Mouse (Mus musculus) stomach, embryonic 14.5 days (tissue): Measurements from ENCODE around the gene Kcp. TPM values are rescaled to one million over a fixed set of nuclear protein-coding genes. Genes with fewer than 3 reads are reported as not detected.

Experiments used
- ATAC-seq: fragments of 200-750 bp; cut with Nextera tagmentation; 2 replicates; pipeline ENCODE4 v1.8.0; 2017; ENCODE audit warnings: low read depth, moderate TSS enrichment; ENCODE audit not compliant: insufficient number of reproducible peaks, insufficient read depth, low FRiP score
- H3K27ac ChIP-seq: fragments of 300-500 bp; sonication (generic); 2 replicates; pipeline ENCODE4 v1.5.1; 2014; ENCODE audit warnings: mild to moderate bottlenecking, low read length, moderate library complexity, mixed read lengths
- H3K27me3 ChIP-seq: fragments of 300-500 bp; sonication (generic); 2 replicates; pipeline ENCODE4 v1.6.1; 2014; ENCODE audit warnings: low read length, control low read depth, mixed read lengths; ENCODE audit not compliant: control insufficient read depth, insufficient read depth
- H3K36me3 ChIP-seq: fragments of 300-500 bp; sonication (generic); 2 replicates; pipeline ENCODE4 v1.6.1; 2014; ENCODE audit warnings: mild to moderate bottlenecking, control low read depth, low read length, moderate library complexity, mixed read lengths; ENCODE audit not compliant: control insufficient read depth, insufficient read depth
- H3K4me1 ChIP-seq: fragments of 300-500 bp; sonication (generic); 2 replicates; pipeline ENCODE4 v1.6.1; 2014; ENCODE audit warnings: low read length, control low read depth, mixed read lengths; ENCODE audit not compliant: control insufficient read depth, insufficient read depth
- H3K4me2 ChIP-seq: fragments of 300-500 bp; sonication (generic); replicated peaks from 2 replicates; pipeline ENCODE4 v1.6.1; 2014; ENCODE audit warnings: low read depth, low read length, control low read depth
- H3K4me3 ChIP-seq: fragments of 300-500 bp; sonication (generic); 2 replicates; pipeline ENCODE4 v1.5.1; 2014; ENCODE audit warnings: low read depth, low read length, control low read depth
- H3K9ac ChIP-seq: fragments of 300-500 bp; sonication (generic); replicated peaks from 2 replicates; pipeline ENCODE4 v1.6.1; 2014; ENCODE audit warnings: low read depth, mild to moderate bottlenecking, control low read depth, low read length, moderate library complexity, mixed read lengths
- H3K9me3 ChIP-seq: fragments of 300-500 bp; sonication (generic); 2 replicates; pipeline ENCODE4 v1.6.1; 2016; ENCODE audit warnings: low read depth, low read length, control low read depth; ENCODE audit not compliant: control insufficient read depth
- WGBS: fragments of 180-500 bp; shearing (Covaris S2); extraction: QIAGEN DNeasy Blood & Tissue Kit; methylation state at CpG from one replicate; pipeline ENCODE4 v1.1.7; 2014; 5-methylcytosine and 5-hydroxymethylcytosine counted together
- polyA plus RNA-seq: library from polyadenylated mRNA; unstranded; fragments of >200 nt; fragmentation: Nextera tagmentation; extraction: Ambion mirVana; gene quantifications from 2 replicates; pipeline ENCODE4 v1.2.1, GENCODE M21; 2014

Kcp gene
- polyA plus RNA-seq, 1 experiment from 2014 or later = 30.4 TPM

DNA sequence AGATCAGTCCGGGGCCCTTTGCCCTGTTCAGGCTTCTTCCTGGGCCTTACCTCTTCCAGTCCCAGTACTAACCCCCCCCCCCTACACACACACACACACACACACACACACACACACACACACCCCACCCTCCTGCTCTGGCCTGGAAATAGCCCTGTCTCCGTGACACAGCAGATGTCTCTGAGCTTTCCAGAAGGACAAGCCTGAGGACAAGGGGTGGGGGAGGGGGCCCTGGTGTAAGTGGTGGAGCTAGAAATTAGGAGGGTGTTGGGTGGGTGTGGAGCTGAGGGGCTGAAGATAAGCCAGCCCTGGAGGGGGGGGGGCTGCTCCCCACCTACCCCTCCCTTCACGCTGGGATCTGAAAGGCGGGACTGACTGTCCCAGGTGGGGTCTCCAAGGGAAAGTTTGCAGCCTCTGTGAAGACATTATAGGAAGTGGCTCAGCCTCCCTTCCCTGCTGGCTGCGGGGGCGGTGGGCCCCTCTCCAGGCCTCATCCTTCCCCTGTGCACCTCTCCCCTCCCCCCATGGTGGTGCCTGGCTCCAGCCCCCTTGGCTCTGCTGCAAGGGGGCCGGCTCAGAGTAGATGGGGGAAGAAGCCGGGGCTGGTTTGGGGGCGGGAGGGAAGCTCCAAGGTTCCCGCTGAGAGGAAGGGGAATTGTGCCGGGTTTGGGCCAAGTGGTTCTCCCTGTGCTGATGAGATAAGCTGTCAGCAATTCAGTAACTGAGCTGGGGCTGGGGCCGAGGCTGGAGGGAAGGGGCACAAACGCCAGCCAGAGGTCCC lies 72.7 kb downstream of the Kcp start:
- peak overlapping the region; percentile 73 for H3K4me3 ChIP-seq
- H3K9me3 ChIP-seq = no peaks in the 10 kb centered on the region
- peak overlapping the region; percentile 40; the same call in 1 of the 2 replicates for H3K9ac ChIP-seq
- 4% methylated on average over 13 of the region's 13 CpGs for WGBS
- peaks cover 18% of the 10 kb centered on the region; the same call in 1 of the 2 replicates for H3K4me1 ChIP-seq
- H3K27me3 ChIP-seq = peaks cover 3% of the 10 kb centered on the region; the same call in 1 of the 2 replicates
- ATAC-seq = peak; percentile 73
- H3K36me3 ChIP-seq = peaks cover 14% of the 10 kb centered on the region
- H3K27ac ChIP-seq = peak overlapping the region; percentile 95
- peak overlapping the region; percentile 75 for H3K4me2 ChIP-seq

DNA sequence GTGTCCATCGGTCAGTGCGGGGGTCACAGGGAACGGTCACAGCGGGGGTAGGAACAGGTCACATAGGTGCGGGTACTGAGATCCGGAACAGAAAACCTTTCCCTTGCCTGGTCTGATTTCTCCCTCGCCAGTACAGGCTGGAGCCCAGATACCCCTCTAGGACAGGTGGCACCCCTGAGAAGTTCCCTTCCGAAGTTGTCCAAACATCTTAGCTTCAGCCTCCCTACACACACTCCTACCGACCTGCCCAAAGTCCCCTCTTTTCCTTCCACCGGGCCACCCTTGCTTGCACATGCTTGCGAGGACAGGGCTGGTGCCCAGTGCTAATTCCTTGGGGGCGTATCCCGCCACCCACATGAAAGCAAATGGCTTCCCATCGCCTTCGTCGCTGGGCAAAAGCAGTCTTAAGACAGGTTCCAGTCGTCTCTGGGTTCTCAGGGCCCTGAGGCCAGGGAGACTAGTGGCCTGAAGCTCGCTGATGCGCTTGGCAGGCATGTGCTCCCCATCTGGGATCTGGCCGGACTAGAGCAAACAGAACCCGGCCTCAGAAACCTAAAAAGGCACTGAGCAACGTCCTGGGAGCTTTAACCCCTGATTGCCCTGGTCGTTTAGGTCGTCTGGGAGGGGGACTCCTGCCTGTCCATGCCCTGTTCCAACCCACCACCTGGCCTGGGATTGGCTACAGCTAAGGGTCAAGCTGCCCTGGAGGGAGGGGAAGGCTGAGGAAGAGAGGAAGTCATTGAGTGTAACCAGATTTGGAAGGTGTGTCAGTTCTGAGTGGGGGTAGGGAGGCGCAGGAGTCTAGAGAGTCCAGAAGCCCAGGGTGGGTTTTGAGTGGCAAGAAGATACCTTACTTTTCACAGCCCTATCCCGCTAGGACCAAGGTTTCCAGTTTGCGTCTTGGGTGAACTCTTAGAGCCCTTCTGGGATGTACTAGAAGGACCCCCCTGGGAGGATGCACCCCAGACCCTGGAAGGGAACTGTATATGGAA lies 73.7 kb downstream of the Kcp start:
- no peak for ATAC-seq
- peaks cover 18% of the 10 kb centered on the region; the same call in 1 of the 2 replicates for H3K4me1 ChIP-seq
- peaks cover 3% of the 10 kb centered on the region; the same call in 1 of the 2 replicates for H3K27me3 ChIP-seq
- H3K27ac ChIP-seq = peak overlapping the region; percentile 95
- H3K4me2 ChIP-seq = peak overlapping the region; percentile 75
- 4% methylated on average over 27 of the region's 27 CpGs for WGBS
- peak overlapping the region; percentile 71 for H3K9ac ChIP-seq
- H3K4me3 ChIP-seq = peak overlapping the region; percentile 73
- no peaks in the 10 kb centered on the region for H3K9me3 ChIP-seq
- H3K36me3 ChIP-seq = peaks cover 7% of the 10 kb centered on the region; the same call in 1 of the 2 replicates

DNA sequence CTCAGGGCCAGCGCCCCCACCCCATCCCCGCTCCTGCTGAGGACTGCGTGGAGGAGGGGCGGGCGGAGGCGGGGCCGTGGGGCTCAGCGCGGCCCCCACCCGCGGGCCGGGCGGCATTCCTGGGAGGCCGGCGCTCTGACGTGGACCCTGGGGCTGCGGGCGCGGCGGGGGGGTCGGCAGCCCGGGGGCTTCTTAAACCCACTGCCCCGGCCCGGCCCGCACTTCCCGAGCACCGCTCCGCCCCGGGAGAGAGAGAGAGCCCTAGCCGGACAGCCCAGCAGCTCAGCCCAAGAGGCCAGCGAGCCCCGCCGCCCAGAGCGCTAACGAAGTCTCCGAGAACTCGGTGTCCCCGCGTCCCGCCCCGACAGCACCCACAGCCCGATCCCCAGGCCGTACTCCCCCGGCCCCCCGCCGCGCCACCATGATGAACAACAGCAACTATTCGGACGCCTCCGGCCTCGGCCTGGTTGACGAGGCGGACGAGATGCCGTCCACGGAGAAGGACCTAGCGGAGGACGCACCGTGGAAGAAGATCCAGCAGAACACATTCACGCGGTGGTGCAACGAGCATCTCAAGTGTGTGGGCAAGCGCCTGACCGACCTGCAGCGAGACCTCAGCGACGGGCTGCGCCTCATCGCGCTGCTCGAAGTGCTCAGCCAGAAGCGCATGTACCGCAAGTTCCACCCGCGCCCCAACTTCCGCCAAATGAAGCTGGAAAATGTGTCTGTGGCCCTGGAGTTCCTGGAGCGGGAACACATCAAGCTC lies 74.5 kb downstream of the Kcp start, which contains the start of gene Flnc:
Gene Flnc (plus strand): TSS at position 219 of the 766 bp plus-strand sequence.
- 1% methylated on average over 69 of the region's 77 CpGs for WGBS
- no peaks in the 10 kb centered on the region for H3K9me3 ChIP-seq
- H3K9ac ChIP-seq = peak within 1 kb of the TSS; percentile 71
- peak within 1 kb of the TSS; percentile 75 for H3K4me2 ChIP-seq
- H3K4me3 ChIP-seq = peak within 1 kb of the TSS; percentile 73
- peak within 1 kb of the TSS; percentile 95 for H3K27ac ChIP-seq
- peaks cover 18% of the 10 kb centered on the region; the same call in 1 of the 2 replicates for H3K4me1 ChIP-seq
- H3K27me3 ChIP-seq = peaks cover 3% of the 10 kb centered on the region; the same call in 1 of the 2 replicates
- no peaks in the 10 kb centered on the region for H3K36me3 ChIP-seq
- ATAC-seq = peak; percentile 40

DNA sequence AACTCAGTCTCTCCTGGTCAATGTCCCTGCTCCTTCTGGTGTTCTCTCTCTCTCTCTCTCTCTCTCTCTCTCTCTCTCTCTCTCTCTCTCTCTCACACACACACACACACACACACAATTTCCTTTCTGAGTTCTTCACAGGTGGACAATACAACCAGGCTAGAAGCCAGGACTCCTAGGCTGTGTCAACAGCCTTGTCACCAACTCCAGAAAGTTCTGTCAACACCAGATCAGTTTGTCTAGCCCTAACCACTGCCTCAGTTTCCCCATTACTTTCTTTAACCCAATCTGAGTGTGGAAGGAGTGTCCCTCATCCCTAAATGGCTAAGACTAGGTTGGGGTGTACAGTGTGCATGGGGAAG lies 75.1 kb downstream of the Kcp start:
- H3K9me3 ChIP-seq = no peaks in the 10 kb centered on the region
- H3K4me1 ChIP-seq = peaks cover 18% of the 10 kb centered on the region; the same call in 1 of the 2 replicates
- H3K9ac ChIP-seq = no peak overlapping the region; the same call in 1 of the 2 replicates
- H3K36me3 ChIP-seq = no peaks in the 10 kb centered on the region
- H3K4me3 ChIP-seq = peak overlapping the region; percentile 73
- peak overlapping the region; percentile 75 for H3K4me2 ChIP-seq
- H3K27me3 ChIP-seq = peaks cover 3% of the 10 kb centered on the region; the same call in 1 of the 2 replicates
- H3K27ac ChIP-seq = no peak overlapping the region; the same call in 1 of the 2 replicates
- ATAC-seq = no peak

DNA sequence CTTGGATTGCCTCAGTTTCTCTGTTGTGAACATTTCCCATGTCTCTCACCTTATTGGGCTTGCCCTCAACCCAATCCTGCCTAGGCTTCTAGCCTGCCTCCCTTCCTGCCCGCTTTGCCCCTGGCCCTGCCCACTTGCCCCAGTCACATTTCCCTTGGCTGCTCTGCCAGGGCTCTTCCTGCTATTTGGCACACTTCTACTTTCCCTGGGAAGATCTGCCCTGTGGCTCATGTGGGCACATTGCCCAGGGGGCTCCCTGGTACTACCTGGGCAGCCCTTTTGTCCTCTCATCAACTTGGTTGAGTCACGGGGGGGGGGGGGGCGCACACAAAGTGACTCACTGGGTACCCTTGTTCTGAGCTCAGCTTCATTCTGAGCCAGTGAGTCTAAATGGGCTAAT lies 75.6 kb downstream of the Kcp start:
- H3K4me2 ChIP-seq = no peak overlapping the region
- peaks cover 3% of the 10 kb centered on the region; the same call in 1 of the 2 replicates for H3K27me3 ChIP-seq
- no peak for ATAC-seq
- H3K4me1 ChIP-seq = peaks cover 18% of the 10 kb centered on the region; the same call in 1 of the 2 replicates
- no peak overlapping the region for H3K4me3 ChIP-seq
- no peak overlapping the region for H3K27ac ChIP-seq
- H3K9me3 ChIP-seq = no peaks in the 10 kb centered on the region
- no peak overlapping the region for H3K9ac ChIP-seq
- 42% methylated on average over 3 of the region's 3 CpGs for WGBS
- H3K36me3 ChIP-seq = no peaks in the 10 kb centered on the region

DNA sequence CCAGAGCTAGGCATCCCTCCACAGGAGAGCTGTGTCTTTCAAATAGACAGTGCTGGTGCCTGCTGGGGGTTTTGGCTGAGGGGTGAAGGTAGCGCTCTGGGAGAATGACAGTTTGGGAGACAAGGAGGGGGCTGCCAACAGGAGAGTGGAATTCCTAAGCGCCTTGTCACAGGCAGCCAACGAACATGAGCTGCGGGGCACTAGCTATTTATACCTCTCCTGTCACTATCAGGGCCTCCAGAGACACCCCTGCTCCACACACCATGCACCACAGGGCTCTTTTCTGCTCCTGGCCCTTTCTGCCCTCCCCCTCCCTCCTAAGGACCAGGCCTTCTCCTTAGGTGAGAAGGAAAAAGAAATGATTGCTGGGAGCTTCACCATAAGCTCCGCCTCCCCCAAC lies 76.3 kb downstream of the Kcp start:
- Histone ChIP-seq H3K27ac (no peak overlapping the region), H3K4me2 (no peak overlapping the region), H3K9me3 (no peaks in the 10 kb centered on the region), H3K4me1 (peaks cover 12% of the 10 kb centered on the region; the same call in 1 of the 2 replicates), H3K9ac (no peak overlapping the region), H3K27me3 (peaks cover 3% of the 10 kb centered on the region; the same call in 1 of the 2 replicates), H3K36me3 (no peaks in the 10 kb centered on the region), H3K4me3 (no peak overlapping the region)
- 22% methylated on average over 5 of the region's 5 CpGs for WGBS
- ATAC-seq = no peak

DNA sequence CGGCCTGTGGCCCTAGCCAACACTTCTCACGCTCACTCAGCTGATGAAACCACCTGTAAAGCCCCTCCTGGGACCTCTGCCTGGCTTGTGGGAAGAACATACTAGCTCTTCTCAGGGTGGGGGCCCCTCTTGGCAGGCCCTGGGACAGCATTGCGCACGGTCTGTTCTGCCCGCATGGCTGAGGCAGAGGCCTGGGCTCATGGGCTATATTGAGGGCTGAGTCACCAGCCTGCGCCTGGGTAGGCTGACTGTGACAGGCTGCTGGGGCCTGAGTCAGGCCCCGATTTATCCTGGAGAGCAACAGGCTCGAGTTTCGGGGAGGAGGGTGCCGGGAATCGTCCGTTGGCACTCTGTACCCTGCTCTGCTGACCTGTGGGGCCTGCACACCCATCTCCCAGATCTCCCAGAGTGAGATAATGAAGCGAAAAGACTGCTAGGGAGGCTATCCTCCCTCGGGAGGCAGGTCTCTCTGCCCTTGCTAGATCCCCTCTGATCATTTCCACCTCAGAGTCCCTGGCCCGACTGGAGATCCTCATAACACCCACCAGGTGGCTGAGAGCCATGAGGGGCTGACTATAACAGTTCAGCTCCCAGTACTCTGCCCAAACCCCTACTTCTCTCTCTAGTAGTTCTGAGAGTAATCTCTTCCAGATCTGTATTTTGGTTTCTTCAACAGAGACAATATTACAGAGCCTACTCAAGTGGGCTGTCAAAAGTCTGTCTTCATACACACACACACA lies 76.9 kb downstream of the Kcp start:
- 49% methylated on average over 15 of the region's 15 CpGs for WGBS
- no peaks in the 10 kb centered on the region for H3K9me3 ChIP-seq
- H3K9ac ChIP-seq = no peak overlapping the region
- H3K27me3 ChIP-seq = peaks cover 3% of the 10 kb centered on the region; the same call in 1 of the 2 replicates
- H3K36me3 ChIP-seq = no peaks in the 10 kb centered on the region
- H3K4me3 ChIP-seq = no peak overlapping the region
- H3K4me1 ChIP-seq = peaks cover 8% of the 10 kb centered on the region; the same call in 1 of the 2 replicates
- no peak overlapping the region for H3K27ac ChIP-seq
- ATAC-seq = no peak
- no peak overlapping the region for H3K4me2 ChIP-seq
